Mouse (Mus musculus) midbrain, embryonic 15.5 days (tissue): Measurements from ENCODE around the gene Ulk1. TPM values are rescaled to one million over a fixed set of nuclear protein-coding genes. Genes with fewer than 3 reads are reported as not detected.
A peak's percentile ranks its signal among the peaks of the same experiment; 100 is the strongest.

ENCODE experiments used
- ATAC-seq: fragments of 200-750 bp; cut with Nextera tagmentation; replicated peaks from 2 replicates; pipeline ENCODE4 v1.8.0; 2017; ENCODE audit warnings: moderate TSS enrichment
- H3K27ac ChIP-seq: fragments of 300-500 bp; sonication (generic); 2 replicates; pipeline ENCODE4 v1.5.1; 2015; ENCODE audit warnings: mild to moderate bottlenecking, inconsistent platforms
- H3K27me3 ChIP-seq: fragments of 300-500 bp; sonication (generic); replicated peaks from 2 replicates; pipeline ENCODE4 v1.6.1; 2015; ENCODE audit warnings: inconsistent platforms
- H3K36me3 ChIP-seq: fragments of 300-500 bp; sonication (generic); replicated peaks from 2 replicates; pipeline ENCODE4 v1.6.1; 2015; ENCODE audit warnings: inconsistent platforms
- H3K4me1 ChIP-seq: fragments of 300-500 bp; sonication (generic); 2 replicates; pipeline ENCODE4 v1.6.1; 2015; ENCODE audit warnings: inconsistent platforms
- H3K4me2 ChIP-seq: fragments of 300-500 bp; sonication (generic); 2 replicates; pipeline ENCODE4 v1.6.1; 2015; ENCODE audit warnings: inconsistent platforms, mild to moderate bottlenecking, moderate library complexity
- H3K4me3 ChIP-seq: fragments of 300-500 bp; sonication (generic); 2 replicates; pipeline ENCODE4 v1.5.1; 2015; ENCODE audit warnings: mild to moderate bottlenecking, inconsistent platforms
- H3K9ac ChIP-seq: fragments of 300-500 bp; sonication (generic); 2 replicates; pipeline ENCODE4 v1.6.1; 2015; ENCODE audit warnings: mild to moderate bottlenecking, inconsistent platforms
- H3K9me3 ChIP-seq: fragments of 300-500 bp; sonication (generic); 2 replicates; pipeline ENCODE4 v1.6.1; 2016; ENCODE audit warnings: inconsistent platforms
- WGBS: fragments of 180-500 bp; shearing (Covaris S2); methylation state at CpG from one replicate; pipeline ENCODE4 v1.1.7; 2015; ENCODE audit warnings: mixed read lengths; 5-methylcytosine and 5-hydroxymethylcytosine counted together
- polyA plus RNA-seq: library from polyadenylated mRNA; unstranded; fragments of >200 nt; fragmentation: Nextera tagmentation; extraction: Ambion mirVana; gene quantifications from 2 replicates; pipeline ENCODE4 v1.2.1, GENCODE M21; 2015

The Ulk1 gene
- polyA plus RNA-seq, 1 experiment from 2014 or later: 37.1 TPM

GRCm38 (mm10) chr5:110801036-110801624 lies 8.8 kb downstream of the Ulk1 start:
- 91% methylated on average over 3 of the region's 3 CpGs for WGBS
- Histone ChIP-seq H3K36me3 (peaks cover 34% of the 10 kb centered on the region), H3K4me2 (no peak overlapping the region), H3K4me1 (peaks cover 17% of the 10 kb centered on the region; the same call in 1 of the 2 replicates), H3K9ac (no peak overlapping the region), H3K27ac (no peak overlapping the region), H3K4me3 (no peak overlapping the region), H3K27me3 (no peaks in the 10 kb centered on the region), H3K9me3 (no peaks in the 10 kb centered on the region)
- no peak for ATAC-seq

GRCm38 (mm10) chr5:110797696-110798095 lies 12.2 kb downstream of the Ulk1 start:
- 74% methylated on average over 4 of the region's 4 CpGs for WGBS
- Histone ChIP-seq H3K9ac (no peak overlapping the region), H3K9me3 (no peaks in the 10 kb centered on the region), H3K4me2 (no peak overlapping the region), H3K36me3 (peaks cover 63% of the 10 kb centered on the region), H3K27me3 (no peaks in the 10 kb centered on the region), H3K4me3 (no peak overlapping the region), H3K4me1 (no peaks in the 10 kb centered on the region), H3K27ac (no peak overlapping the region)
- no peak for ATAC-seq

DNA sequence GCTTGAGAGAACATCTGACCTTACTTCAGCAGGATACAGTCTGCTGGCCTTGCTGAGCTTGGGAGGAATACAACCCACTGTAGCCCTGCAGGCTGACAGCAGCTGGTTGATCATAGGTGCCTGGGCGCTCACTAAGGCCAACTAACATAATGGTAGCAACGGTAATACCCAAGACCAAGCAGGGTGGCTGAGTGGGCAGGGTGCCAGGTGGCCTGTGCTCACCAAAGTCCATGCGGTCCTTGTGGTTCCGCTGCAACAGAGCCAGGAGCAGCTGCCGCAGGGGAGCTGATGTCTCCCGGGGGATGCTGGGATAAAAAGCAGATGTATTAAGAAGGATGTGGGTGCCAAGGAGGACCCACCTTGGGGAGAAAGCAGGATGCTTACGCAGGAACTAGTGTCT lies 15.5 kb downstream of the Ulk1 start:
- H3K4me2 ChIP-seq: no peak overlapping the region
- no peaks in the 10 kb centered on the region for H3K9me3 ChIP-seq
- peaks cover 87% of the 10 kb centered on the region for H3K36me3 ChIP-seq
- H3K9ac ChIP-seq: no peak overlapping the region
- H3K4me1 ChIP-seq: no peaks in the 10 kb centered on the region
- H3K27me3 ChIP-seq: no peaks in the 10 kb centered on the region
- H3K4me3 ChIP-seq: no peak overlapping the region
- 91% methylated on average over 7 of the region's 7 CpGs for WGBS
- no peak for ATAC-seq
- no peak overlapping the region for H3K27ac ChIP-seq

- H3K36me3 ChIP-seq: peaks cover 70% of the 10 kb centered on the region
- WGBS: 68% methylated on average over 5 of the region's 5 CpGs
Measured at GRCm38 (mm10) chr5:110788684-110789083, 21.2 kb downstream of the Ulk1 start.

DNA sequence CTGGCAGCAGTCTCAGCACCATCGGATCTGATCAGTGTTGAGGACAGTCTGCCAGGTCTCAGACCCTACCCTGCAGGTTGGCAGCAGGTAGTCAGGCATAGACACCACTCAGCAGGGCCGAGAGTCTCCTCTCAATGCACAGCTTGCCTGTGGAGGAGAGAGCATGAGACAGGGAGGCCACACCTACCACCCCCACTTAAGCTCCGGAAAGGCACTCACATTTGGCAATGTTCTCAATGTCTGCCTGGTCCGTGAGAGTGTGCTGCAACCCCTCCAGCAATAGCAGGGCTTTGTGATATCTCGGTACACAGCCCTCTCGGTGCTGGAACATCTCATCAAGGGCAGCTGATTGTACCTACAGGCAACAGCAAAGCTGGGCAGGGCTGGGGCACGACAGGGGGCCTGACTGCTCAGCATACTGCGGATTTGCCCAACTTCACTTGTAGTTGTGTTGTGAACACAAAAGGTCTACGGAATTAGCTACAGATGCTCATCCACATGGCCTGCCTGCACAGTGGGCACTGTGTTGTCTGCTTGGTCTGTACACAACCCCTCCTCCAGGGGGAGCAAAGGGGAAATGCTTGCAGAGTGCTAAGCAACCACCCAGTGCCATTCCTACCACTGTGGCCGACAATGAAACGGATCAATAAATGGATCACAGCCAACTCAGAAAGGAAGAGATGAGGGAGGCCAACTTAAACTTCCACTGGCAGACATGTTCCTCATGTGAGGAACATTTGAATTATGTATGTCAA lies 23.6 kb downstream of the Ulk1 start:
- Histone ChIP-seq H3K27me3 (no peaks in the 10 kb centered on the region), H3K9ac (no peak overlapping the region), H3K27ac (no peak overlapping the region), H3K36me3 (peaks cover 48% of the 10 kb centered on the region), H3K9me3 (no peaks in the 10 kb centered on the region), H3K4me3 (no peak overlapping the region), H3K4me2 (no peak overlapping the region), H3K4me1 (peaks cover under 1% of the 10 kb centered on the region; the same call in 1 of the 2 replicates)
- 80% methylated on average over 11 of the region's 11 CpGs for WGBS
- ATAC-seq: no peak

More at GRCm38 (mm10) chr5:110788684-110789083, 21.2 kb downstream of the Ulk1 start:
- no peaks in the 10 kb centered on the region for H3K4me1 ChIP-seq
- no peaks in the 10 kb centered on the region for H3K27me3 ChIP-seq
- H3K4me3 ChIP-seq: no peak overlapping the region
- H3K27ac ChIP-seq: no peak overlapping the region
- no peaks in the 10 kb centered on the region for H3K9me3 ChIP-seq
- H3K4me2 ChIP-seq: no peak overlapping the region
- H3K9ac ChIP-seq: no peak overlapping the region
- peak; percentile 30; the same call in 1 of the 2 replicates for ATAC-seq

DNA sequence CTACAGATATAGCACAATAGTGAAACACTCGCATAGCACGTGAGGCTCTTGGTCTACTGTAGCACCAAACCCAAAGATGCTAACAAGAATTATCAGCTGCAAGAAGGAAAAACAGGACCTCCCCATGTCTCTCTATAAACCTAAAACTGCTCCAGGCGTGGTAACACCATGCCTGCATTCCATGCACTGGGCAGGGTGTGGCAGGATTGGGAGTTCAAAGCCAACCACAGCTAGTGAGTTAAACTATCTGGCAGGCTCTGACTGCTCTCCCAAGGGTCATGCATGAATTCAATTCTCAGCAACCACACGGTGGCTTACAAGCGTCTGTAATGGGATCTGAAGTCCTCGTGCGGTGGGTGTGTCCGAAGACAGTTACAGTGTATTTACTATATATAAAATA lies 26.7 kb downstream of the Ulk1 start:
- no peak overlapping the region for H3K27ac ChIP-seq
- WGBS: 71% methylated on average over 8 of the region's 8 CpGs
- H3K9ac ChIP-seq: no peak overlapping the region
- H3K27me3 ChIP-seq: no peaks in the 10 kb centered on the region
- H3K4me2 ChIP-seq: no peak overlapping the region
- H3K4me1 ChIP-seq: peaks cover 20% of the 10 kb centered on the region
- ATAC-seq: no peak
- H3K36me3 ChIP-seq: peaks cover 26% of the 10 kb centered on the region
- no peak overlapping the region for H3K4me3 ChIP-seq
- H3K9me3 ChIP-seq: no peaks in the 10 kb centered on the region

- Histone ChIP-seq H3K27me3 (no peaks in the 10 kb centered on the region), H3K4me2 (no peak overlapping the region), H3K9me3 (no peaks in the 10 kb centered on the region), H3K9ac (no peak overlapping the region), H3K4me1 (peaks cover 20% of the 10 kb centered on the region), H3K36me3 (peaks cover 11% of the 10 kb centered on the region), H3K27ac (no peak overlapping the region), H3K4me3 (no peak overlapping the region)
- ATAC-seq: no peak
- 84% methylated on average over 7 of the region's 7 CpGs for WGBS
Measured at GRCm38 (mm10) chr5:110781529-110782238, 28.2 kb downstream of the Ulk1 start.

DNA sequence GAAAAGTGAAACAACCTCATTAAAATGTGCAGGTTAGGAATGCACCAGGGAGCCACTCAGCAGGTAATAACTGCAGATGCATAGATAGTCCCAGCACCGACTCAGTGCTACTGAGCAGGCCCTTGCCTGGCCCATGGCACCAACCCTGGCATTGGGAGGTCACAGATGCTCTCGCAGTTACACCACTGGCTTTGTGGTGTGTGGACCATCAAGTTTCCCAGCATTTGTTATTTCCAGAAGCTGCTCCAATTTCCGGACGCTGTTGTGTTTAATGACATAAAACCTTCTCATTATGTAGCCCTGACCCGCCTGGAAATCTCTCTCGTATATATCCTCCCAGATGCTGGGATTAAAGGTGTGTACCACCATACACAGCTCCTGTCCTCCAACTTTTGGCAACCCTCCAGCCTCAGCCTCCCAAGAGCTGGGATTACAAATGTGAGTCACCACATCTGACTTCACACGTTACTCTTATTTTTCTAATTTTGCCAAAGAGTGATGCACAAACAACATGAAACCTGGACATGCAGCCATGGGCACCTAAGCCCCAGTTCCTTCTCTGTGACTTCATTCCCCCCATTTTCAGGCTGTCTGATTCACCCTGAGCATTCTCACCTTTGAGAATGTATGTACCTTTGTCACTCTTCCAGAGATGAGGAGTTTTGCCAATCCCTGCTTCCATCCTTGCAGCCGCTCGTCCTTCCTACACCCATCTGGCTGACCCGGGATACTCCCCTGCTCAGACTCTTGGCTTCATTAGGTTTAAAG lies 29.0 kb downstream of the Ulk1 start:
- H3K9ac ChIP-seq: peak overlapping the region; percentile 60
- H3K36me3 ChIP-seq: peaks cover 10% of the 10 kb centered on the region
- no peaks in the 10 kb centered on the region for H3K27me3 ChIP-seq
- H3K4me1 ChIP-seq: peaks cover 20% of the 10 kb centered on the region
- peak overlapping the region; percentile 57 for H3K27ac ChIP-seq
- H3K9me3 ChIP-seq: no peaks in the 10 kb centered on the region
- peak; percentile 84 for ATAC-seq
- peak overlapping the region; percentile 93 for H3K4me2 ChIP-seq
- WGBS: 56% methylated on average over 10 of the region's 10 CpGs
- H3K4me3 ChIP-seq: peak overlapping the region; percentile 67

GRCm38 (mm10) chr5:110779998-110780760 lies 29.7 kb downstream of the Ulk1 start, which contains the start of gene Pus1:
Gene Pus1, minus strand, starts transcription at chr5:110780659.
- peak within 1 kb of the TSS; percentile 60 for H3K9ac ChIP-seq
- no peaks in the 10 kb centered on the region for H3K9me3 ChIP-seq
- peak within 1 kb of the TSS; percentile 57 for H3K27ac ChIP-seq
- peaks cover 20% of the 10 kb centered on the region for H3K4me1 ChIP-seq
- H3K27me3 ChIP-seq: no peaks in the 10 kb centered on the region
- WGBS: under 1% methylated on average over 56 of the region's 57 CpGs
- H3K4me2 ChIP-seq: peak within 1 kb of the TSS; percentile 93
- H3K36me3 ChIP-seq: 0 out of 2 replicates have a peak, but pooled peaks cover 4% of the 10 kb centered on the region
- peak within 1 kb of the TSS; percentile 67 for H3K4me3 ChIP-seq
- ATAC-seq: peak; percentile 87

DNA sequence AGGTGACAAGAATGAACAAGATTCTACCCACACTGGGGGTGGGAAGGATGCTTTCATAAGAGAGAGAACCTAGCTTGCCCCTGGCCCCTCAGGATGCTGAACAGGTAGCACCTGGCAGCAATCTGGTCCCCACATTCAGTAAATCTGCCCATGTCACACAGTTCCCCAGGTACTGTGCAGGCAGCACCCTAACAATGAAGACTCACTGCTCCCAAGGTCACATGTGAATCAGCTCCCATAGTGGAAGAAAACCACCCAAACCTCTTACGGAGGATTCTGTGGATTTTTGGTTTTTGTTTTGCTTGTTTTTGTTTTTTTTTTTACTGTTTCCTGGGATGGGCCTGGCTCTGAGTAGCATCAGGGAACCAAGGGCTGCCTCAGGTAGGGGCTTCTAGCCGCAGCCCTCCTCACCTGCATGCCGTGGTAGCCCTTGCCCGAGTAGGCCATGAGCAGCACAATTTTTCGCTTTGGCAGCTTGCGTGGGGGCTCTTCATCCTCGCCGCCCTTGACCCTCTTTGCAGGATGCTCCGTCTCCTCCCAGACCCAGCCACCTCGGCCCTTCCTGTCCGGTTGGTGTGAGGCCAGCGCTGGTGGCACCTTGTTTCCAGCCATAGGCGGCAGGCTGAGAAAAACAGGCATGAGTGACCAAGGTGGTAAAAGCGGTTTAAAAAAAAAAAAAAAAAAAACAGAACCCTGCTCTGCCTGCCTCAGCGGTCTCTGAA lies 30.5 kb downstream of the Ulk1 start:
- WGBS: 25% methylated on average over 15 of the region's 15 CpGs
- Histone ChIP-seq H3K9me3 (no peaks in the 10 kb centered on the region), H3K4me3 (peak overlapping the region; percentile 67), H3K27me3 (no peaks in the 10 kb centered on the region), H3K9ac (peak overlapping the region; percentile 60), H3K27ac (no peak overlapping the region), H3K36me3 (0 out of 2 replicates have a peak, but pooled peaks cover 4% of the 10 kb centered on the region), H3K4me1 (peaks cover 20% of the 10 kb centered on the region), H3K4me2 (peak overlapping the region; percentile 93)
- ATAC-seq: no peak

GRCm38 (mm10) chr5:110778263-110778662 lies 31.6 kb downstream of the Ulk1 start:
- Histone ChIP-seq H3K4me3 (no peak overlapping the region), H3K27me3 (no peaks in the 10 kb centered on the region), H3K27ac (no peak overlapping the region), H3K4me1 (peaks cover 20% of the 10 kb centered on the region), H3K4me2 (no peak overlapping the region), H3K9ac (no peak overlapping the region), H3K36me3 (peaks cover 7% of the 10 kb centered on the region; the same call in 1 of the 2 replicates), H3K9me3 (no peaks in the 10 kb centered on the region)
- no peak for ATAC-seq
- WGBS: 94% methylated on average over 12 of the region's 12 CpGs
